Comparison of ENCODE assay signal across 22 mouse cellular contexts in genomic region chr4:91349579-91349978, GRCm38 (mm10). TPM values are rescaled to one million over a fixed set of nuclear protein-coding genes. Genes with fewer than 3 reads are reported as not detected.
DNase-seq lines count a peak whose midpoint lies in the region; ATAC-seq lines count a peak whose summit lies in the region.
"Had no signal": no experiment of that assay in that cellular context is flagged by ENCODE, and none has a peak within 500 bp of the region (broad histone marks: within the 10 kb centered on the region; RNA-seq: fewer than 3 reads in every experiment).

No protein-coding gene starts in this region.

- DNase-seq in frontal cortex, postnatal 10 days (ENCODE audit: low spot score in 2 of 2), result no peak
- peak; percentile 56 for DNase-seq in brain, adult 2 months (ENCODE audit: low read depth, low spot score)
- DNase-seq in telencephalon, adult 2 months (ENCODE audit: low read depth, low spot score), result peak; percentile 50
- DNase-seq: adrenal gland, adult 8-10 months; adrenal gland, postnatal 14 days; adrenal gland, postnatal 36 days; B cell, adult 2 months; cerebellum, adult 11 months; cerebellum, adult 18-20 months; cerebellum, adult 8-10 months; cerebellum, adult 9-11 months; cerebellum, postnatal 14 days; cerebellum, postnatal 36 days; forebrain, postnatal 0 days had no signal

- ATAC-seq in frontal cortex, adult (ENCODE audit: low TSS enrichment), result peak; percentile 70
- no peak for ATAC-seq in megakaryocyte progenitor cell, adult 5-6 weeks (replicated peaks; ENCODE audit: poor library complexity)
- ATAC-seq: activated CD4-positive, CD25-positive, alpha-beta regulatory T cell, adult 4 months; CD4-positive, CD25-positive, alpha-beta regulatory T cell, adult 4 months; forebrain, embryonic 13.5 days; forebrain, embryonic 15.5 days; forebrain, postnatal 0 days; Patski had no signal

RNA-seq across cellular contexts. Expression of gene Elavl2, which starts 51.0 kb away (rescaled TPM):
- total RNA-seq in megakaryocyte progenitor cell, adult 5-6 weeks (2015), result not detected in 2 replicates
- total RNA-seq in megakaryocyte progenitor cell, adult 5-6 weeks (2017), result not detected in 2 replicates
- total RNA-seq: CH12.LX had no signal

Comparison
In these comparisons a context has a peak if more than half of its experiments do, and no peak if none do; other contexts are left out.
1. DNase-seq: peak in brain, adult 2 months (single experiment) and telencephalon, adult 2 months (single experiment); none in frontal cortex, postnatal 10 days (0 of 2).